Mouse (Mus musculus) liver, embryonic 13.5 days (tissue): ENCODE data around the gene Pnpt1. TPM values are rescaled to one million over a fixed set of nuclear protein-coding genes. Genes with fewer than 3 reads are reported as not detected.

ENCODE experiments used
- ATAC-seq: fragments of 200-750 bp; cut with Nextera tagmentation; 2 replicates; pipeline ENCODE4 v1.8.0; 2017; ENCODE audit warnings: low read depth, mild to moderate bottlenecking, moderate number of reproducible peaks, moderate library complexity
- DNase-seq: peaks from one replicate; pipeline ENCODE4 v3.0.0; 2022
- H3K27ac ChIP-seq: fragments of 300-500 bp; sonication (generic); 2 replicates; pipeline ENCODE4 v1.5.1; 2015; ENCODE audit warnings: moderate library complexity, mild to moderate bottlenecking, inconsistent platforms
- H3K27me3 ChIP-seq: fragments of 300-500 bp; sonication (generic); 2 replicates; pipeline ENCODE4 v1.6.1; 2015; ENCODE audit warnings: mild to moderate bottlenecking, inconsistent platforms
- H3K36me3 ChIP-seq: fragments of 300-500 bp; sonication (generic); 2 replicates; pipeline ENCODE4 v1.6.1; 2015; ENCODE audit warnings: mild to moderate bottlenecking, inconsistent platforms
- H3K4me1 ChIP-seq: fragments of 300-500 bp; sonication (generic); replicated peaks from 2 replicates; pipeline ENCODE4 v1.6.1; 2015; ENCODE audit warnings: inconsistent platforms
- H3K4me2 ChIP-seq: fragments of 300-500 bp; sonication (generic); 2 replicates; pipeline ENCODE4 v1.6.1; 2015; ENCODE audit warnings: inconsistent platforms, mild to moderate bottlenecking, moderate library complexity
- H3K4me3 ChIP-seq: fragments of 300-500 bp; sonication (generic); replicated peaks from 2 replicates; pipeline ENCODE4 v1.5.1; 2015; ENCODE audit warnings: mild to moderate bottlenecking, inconsistent platforms
- H3K9ac ChIP-seq: fragments of 300-500 bp; sonication (generic); 2 replicates; pipeline ENCODE4 v1.6.1; 2015; ENCODE audit warnings: mild to moderate bottlenecking, inconsistent platforms
- H3K9me3 ChIP-seq: fragments of 300-500 bp; sonication (generic); replicated peaks from 2 replicates; pipeline ENCODE4 v1.6.1; 2016; ENCODE audit warnings: inconsistent platforms
- WGBS: fragments of 180-500 bp; shearing (Covaris S2); methylation state at CpG from one replicate; pipeline ENCODE4 v1.1.7; 2015; ENCODE audit not compliant: insufficient replicate concordance; 5-methylcytosine and 5-hydroxymethylcytosine counted together
- polyA plus RNA-seq: library from polyadenylated mRNA; unstranded; fragments of >200 nt; fragmentation: Nextera tagmentation; extraction: Ambion mirVana; gene quantifications from 2 replicates; pipeline ENCODE4 v1.2.1, GENCODE M21; 2015

The Pnpt1 gene
- polyA plus RNA-seq = 38.4 and 47.5 TPM in 2 replicates

- H3K9me3 ChIP-seq = no peaks in the 10 kb centered on the region
- ATAC-seq (peak; percentile 100), DNase-seq (peak; percentile 88)
- peak within 1 kb of the TSS; percentile 88 for H3K9ac ChIP-seq
- H3K27ac ChIP-seq = peak within 1 kb of the TSS; percentile 68
- H3K36me3 ChIP-seq = peaks cover 18% of the 10 kb centered on the region
- peak within 1 kb of the TSS; percentile 79 for H3K4me2 ChIP-seq
- H3K27me3 ChIP-seq = no peaks in the 10 kb centered on the region
- H3K4me3 ChIP-seq = peak within 1 kb of the TSS; percentile 89
- WGBS = 3% methylated on average over 50 of the region's 50 CpGs
- peaks cover 13% of the 10 kb centered on the region for H3K4me1 ChIP-seq
Measured at GRCm38 (mm10) chr11:29130385-29131355, at the start of gene Pnpt1. Pnpt1 (plus strand) TSS chr11:29130744.

GRCm38 (mm10) chr11:29092403-29092802 lies 38.1 kb upstream of the Pnpt1 start:
- no peak overlapping the region for H3K27ac ChIP-seq
- H3K36me3 ChIP-seq = no peaks in the 10 kb centered on the region
- no peak for ATAC-seq
- no peaks in the 10 kb centered on the region for H3K9me3 ChIP-seq
- no peak for DNase-seq
- no peaks in the 10 kb centered on the region for H3K4me1 ChIP-seq
- H3K27me3 ChIP-seq = no peaks in the 10 kb centered on the region
- 56% methylated on average over 2 of the region's 2 CpGs for WGBS
- no peak overlapping the region for H3K4me3 ChIP-seq
- H3K4me2 ChIP-seq = no peak overlapping the region
- H3K9ac ChIP-seq = no peak overlapping the region

- no peak for DNase-seq
- WGBS = 55% methylated on average over 2 of the region's 2 CpGs
- H3K9ac ChIP-seq = no peak overlapping the region
- no peaks in the 10 kb centered on the region for H3K4me1 ChIP-seq
- no peak overlapping the region for H3K4me2 ChIP-seq
- H3K36me3 ChIP-seq = no peaks in the 10 kb centered on the region
- H3K27me3 ChIP-seq = no peaks in the 10 kb centered on the region
- H3K27ac ChIP-seq = no peak overlapping the region
- no peaks in the 10 kb centered on the region for H3K9me3 ChIP-seq
- ATAC-seq = no peak
- no peak overlapping the region for H3K4me3 ChIP-seq
Measured at GRCm38 (mm10) chr11:29098926-29099325, 31.6 kb upstream of the Pnpt1 start.

GRCm38 (mm10) chr11:29129862-29130384 lies 621 bp upstream of the Pnpt1 start:
- H3K36me3 ChIP-seq = peaks cover 15% of the 10 kb centered on the region
- no peaks in the 10 kb centered on the region for H3K27me3 ChIP-seq
- H3K4me1 ChIP-seq = peaks cover 13% of the 10 kb centered on the region
- ATAC-seq (no peak), DNase-seq (no peak)
- H3K9me3 ChIP-seq = no peaks in the 10 kb centered on the region
- H3K4me3 ChIP-seq = peak overlapping the region; percentile 89
- H3K4me2 ChIP-seq = peak overlapping the region; percentile 79
- 52% methylated on average over 11 of the region's 11 CpGs for WGBS
- peak overlapping the region; percentile 88 for H3K9ac ChIP-seq
- no peak overlapping the region for H3K27ac ChIP-seq

GRCm38 (mm10) chr11:29140671-29141070 lies 10.1 kb downstream of the Pnpt1 start:
- H3K27ac ChIP-seq = no peak overlapping the region
- H3K4me1 ChIP-seq = no peaks in the 10 kb centered on the region
- no peaks in the 10 kb centered on the region for H3K27me3 ChIP-seq
- peaks cover 47% of the 10 kb centered on the region for H3K36me3 ChIP-seq
- no peak overlapping the region for H3K9ac ChIP-seq
- no peaks in the 10 kb centered on the region for H3K9me3 ChIP-seq
- no peak overlapping the region for H3K4me3 ChIP-seq
- no peak overlapping the region for H3K4me2 ChIP-seq
- ATAC-seq = no peak
- DNase-seq = no peak
- 73% methylated on average over 1 of the region's 1 CpGs for WGBS

GRCm38 (mm10) chr11:29148901-29149300 lies 18.4 kb downstream of the Pnpt1 start:
- 83% methylated on average over 2 of the region's 2 CpGs for WGBS
- ATAC-seq (no peak), DNase-seq (no peak)
- Histone ChIP-seq H3K27me3 (no peaks in the 10 kb centered on the region), H3K9me3 (no peaks in the 10 kb centered on the region), H3K27ac (no peak overlapping the region), H3K4me1 (no peaks in the 10 kb centered on the region), H3K36me3 (peaks cover 48% of the 10 kb centered on the region), H3K4me2 (no peak overlapping the region), H3K4me3 (no peak overlapping the region), H3K9ac (no peak overlapping the region)

- Histone ChIP-seq H3K9me3 (no peaks in the 10 kb centered on the region), H3K4me1 (peaks cover 7% of the 10 kb centered on the region), H3K36me3 (peaks cover 29% of the 10 kb centered on the region), H3K27ac (no peak overlapping the region), H3K4me2 (no peak overlapping the region), H3K9ac (no peak overlapping the region), H3K27me3 (no peaks in the 10 kb centered on the region), H3K4me3 (no peak overlapping the region)
- DNase-seq = no peak
- no peak for ATAC-seq
- WGBS = 89% methylated on average over 4 of the region's 4 CpGs
Measured at GRCm38 (mm10) chr11:29163569-29163968, 33.0 kb downstream of the Pnpt1 start.

- Histone ChIP-seq H3K36me3 (no peaks in the 10 kb centered on the region), H3K27ac (peak overlapping the region; percentile 97), H3K9ac (peak overlapping the region; percentile 97), H3K27me3 (no peaks in the 10 kb centered on the region), H3K9me3 (no peaks in the 10 kb centered on the region), H3K4me2 (peak overlapping the region; percentile 96), H3K4me1 (peaks cover 21% of the 10 kb centered on the region), H3K4me3 (peak overlapping the region; percentile 84)
- DNase-seq (peak; percentile 44), ATAC-seq (peak; percentile 16)
- under 1% methylated on average over 34 of the region's 34 CpGs for WGBS
Measured at GRCm38 (mm10) chr11:29171959-29172391, 41.4 kb downstream of the Pnpt1 start.

GRCm38 (mm10) chr11:29172563-29173124 lies 42.1 kb downstream of the Pnpt1 start, which contains the start of gene Ppp4r3b:
Ppp4r3b (plus strand) TSS chr11:29172890.
- ATAC-seq = peak; percentile 94
- peak; percentile 96 for DNase-seq

GRCm38 (mm10) chr11:29173125-29173631 lies 42.6 kb downstream of the Pnpt1 start:
- Histone ChIP-seq H3K9ac (peak overlapping the region; percentile 97), H3K4me2 (peak overlapping the region; percentile 96), H3K4me1 (peaks cover 16% of the 10 kb centered on the region), H3K36me3 (peaks cover 2% of the 10 kb centered on the region; the same call in 1 of the 2 replicates), H3K27ac (peak overlapping the region; percentile 97), H3K4me3 (peak overlapping the region; percentile 84), H3K27me3 (no peaks in the 10 kb centered on the region), H3K9me3 (no peaks in the 10 kb centered on the region)
- DNase-seq (peak; percentile 65), ATAC-seq (peak; percentile 71)
- 0% methylated on average over 38 of the region's 38 CpGs for WGBS

More at GRCm38 (mm10) chr11:29172563-29173124, 42.1 kb downstream of the Pnpt1 start, which contains the start of gene Ppp4r3b:
- H3K4me3 ChIP-seq = peak within 1 kb of the TSS; percentile 84
- H3K27ac ChIP-seq = peak within 1 kb of the TSS; percentile 97
- peak within 1 kb of the TSS; percentile 96 for H3K4me2 ChIP-seq
- peaks cover under 1% of the 10 kb centered on the region; the same call in 1 of the 2 replicates for H3K36me3 ChIP-seq
- no peaks in the 10 kb centered on the region for H3K9me3 ChIP-seq
- H3K4me1 ChIP-seq = peaks cover 16% of the 10 kb centered on the region
- H3K9ac ChIP-seq = peak within 1 kb of the TSS; percentile 97
- no peaks in the 10 kb centered on the region for H3K27me3 ChIP-seq
- WGBS = under 1% methylated on average over 50 of the region's 50 CpGs
